Mouse (Mus musculus) bone marrow macrophage, adult 2 months (primary cell): ENCODE results near the gene Ccng2. TPM values are rescaled to one million over a fixed set of nuclear protein-coding genes. Genes with fewer than 3 reads are reported as not detected.

Experiments used
- H3K27ac ChIP-seq: 2 replicates; pipeline ENCODE4 v1.5.1; 2012; ENCODE audit warnings: low read depth, low read length; ENCODE audit not compliant: insufficient read depth
- H3K4me1 ChIP-seq: 2 replicates; pipeline ENCODE4 v1.6.1; 2012; ENCODE audit warnings: low read length; ENCODE audit not compliant: control insufficient read depth, insufficient read depth
- H3K4me3 ChIP-seq: 2 replicates; pipeline ENCODE4 v1.5.1; 2012; ENCODE audit warnings: mild to moderate bottlenecking, low read length, moderate library complexity; ENCODE audit not compliant: insufficient read depth
- CTCF ChIP-seq: IDR thresholded peaks from 2 replicates; pipeline ENCODE4 v1.5.1; 2012; ENCODE audit warnings: low read depth, mild to moderate bottlenecking, low read length, moderate library complexity
- POLR2A ChIP-seq: IDR thresholded peaks from 2 replicates; pipeline ENCODE4 v1.6.1; 2012; ENCODE audit warnings: mild to moderate bottlenecking, low read depth, low read length, borderline replicate concordance
- polyA plus RNA-seq: library from polyadenylated mRNA; stranded (reverse); fragments of >200 nt; gene quantifications from 2 replicates; pipeline ENCODE4 v1.2.4, GENCODE M21; 2012; ENCODE audit not compliant: missing spikeins, insufficient read depth, insufficient read length

The Ccng2 gene
- polyA plus RNA-seq, 1 experiment = 51.0 TPM

GRCm38 (mm10) chr5:93282446-93283107 lies 15.5 kb downstream of the Ccng2 start:
- H3K4me1 ChIP-seq = no peaks in the 10 kb centered on the region
- H3K27ac ChIP-seq = no peak overlapping the region
- H3K4me3 ChIP-seq = no peak overlapping the region
- no peak for TF ChIP-seq POLR2A
- TF ChIP-seq CTCF = no peak

GRCm38 (mm10) chr5:93283109-93283508 lies 16.1 kb downstream of the Ccng2 start:
- Histone ChIP-seq H3K4me3 (no peak overlapping the region), H3K27ac (no peak overlapping the region), H3K4me1 (no peaks in the 10 kb centered on the region)
- TF ChIP-seq POLR2A (no peak), CTCF (no peak)

- TF ChIP-seq CTCF = no peak
- no peak for TF ChIP-seq POLR2A
- Histone ChIP-seq H3K4me1 (no peaks in the 10 kb centered on the region), H3K27ac (no peak overlapping the region), H3K4me3 (no peak overlapping the region)
Measured at GRCm38 (mm10) chr5:93288553-93288952, 21.5 kb downstream of the Ccng2 start.

GRCm38 (mm10) chr5:93290282-93290681 lies 23.2 kb downstream of the Ccng2 start:
- no peak for TF ChIP-seq CTCF
- TF ChIP-seq POLR2A = no peak
- Histone ChIP-seq H3K4me3 (no peak overlapping the region), H3K4me1 (no peaks in the 10 kb centered on the region), H3K27ac (no peak overlapping the region)

- H3K4me1 ChIP-seq = 0 out of 2 replicates have a peak, but pooled peaks cover 2% of the 10 kb centered on the region
- H3K4me3 ChIP-seq = no peak overlapping the region
- TF ChIP-seq CTCF (no peak), POLR2A (no peak)
- no peak overlapping the region for H3K27ac ChIP-seq
Measured at GRCm38 (mm10) chr5:93296341-93296746, 29.3 kb downstream of the Ccng2 start.

- Histone ChIP-seq H3K4me1 (0 out of 2 replicates have a peak, but pooled peaks cover 2% of the 10 kb centered on the region), H3K27ac (no peak overlapping the region), H3K4me3 (no peak overlapping the region)
- no peak for TF ChIP-seq POLR2A
- no peak for TF ChIP-seq CTCF
Measured at GRCm38 (mm10) chr5:93296754-93297153, 29.7 kb downstream of the Ccng2 start.

GRCm38 (mm10) chr5:93297311-93297710 lies 30.3 kb downstream of the Ccng2 start:
- Histone ChIP-seq H3K4me1 (0 out of 2 replicates have a peak, but pooled peaks cover 2% of the 10 kb centered on the region), H3K27ac (no peak overlapping the region), H3K4me3 (no peak overlapping the region)
- TF ChIP-seq CTCF = no peak
- TF ChIP-seq POLR2A = no peak

- Histone ChIP-seq H3K4me1 (no peaks in the 10 kb centered on the region), H3K4me3 (no peak overlapping the region), H3K27ac (no peak overlapping the region)
- TF ChIP-seq CTCF (no peak), POLR2A (no peak)
Measured at GRCm38 (mm10) chr5:93305126-93305830, 38.2 kb downstream of the Ccng2 start.

- H3K4me1 ChIP-seq = no peaks in the 10 kb centered on the region
- no peak overlapping the region for H3K27ac ChIP-seq
- H3K4me3 ChIP-seq = no peak overlapping the region
- no peak for TF ChIP-seq CTCF
- no peak for TF ChIP-seq POLR2A
Measured at GRCm38 (mm10) chr5:93308909-93309308, 41.9 kb downstream of the Ccng2 start.

GRCm38 (mm10) chr5:93323320-93324001 lies 56.4 kb downstream of the Ccng2 start:
- no peaks in the 10 kb centered on the region for H3K4me1 ChIP-seq
- no peak overlapping the region for H3K27ac ChIP-seq
- H3K4me3 ChIP-seq = no peak overlapping the region
- TF ChIP-seq POLR2A (no peak), CTCF (no peak)

Other genes with a start within 250 kb of the Ccng2 start
- gene Sowahb, start 222.2 kb upstream of the Ccng2 start, polyA plus RNA-seq = not detected in 2 replicates
- 23.7 and 24.8 TPM in 2 replicates for gene Sept11, start 173.8 kb upstream of the Ccng2 start, polyA plus RNA-seq
- 227 and 234 TPM in 2 replicates for gene Ccni, start 60.8 kb upstream of the Ccng2 start, polyA plus RNA-seq
- 0.75 TPM in 1 of 2 replicates, not detected in the other for gene 2010109A12Rik, start 60.7 kb upstream of the Ccng2 start, polyA plus RNA-seq